Mouse (Mus musculus): ENCODE measurements around the gene Agk. TPM values are rescaled to one million over a fixed set of nuclear protein-coding genes. Genes with fewer than 3 reads are reported as not detected.

Gene Agk
- polyA plus RNA-seq, 1 experiment from 2014 or later: 12.6 TPM

DNA sequence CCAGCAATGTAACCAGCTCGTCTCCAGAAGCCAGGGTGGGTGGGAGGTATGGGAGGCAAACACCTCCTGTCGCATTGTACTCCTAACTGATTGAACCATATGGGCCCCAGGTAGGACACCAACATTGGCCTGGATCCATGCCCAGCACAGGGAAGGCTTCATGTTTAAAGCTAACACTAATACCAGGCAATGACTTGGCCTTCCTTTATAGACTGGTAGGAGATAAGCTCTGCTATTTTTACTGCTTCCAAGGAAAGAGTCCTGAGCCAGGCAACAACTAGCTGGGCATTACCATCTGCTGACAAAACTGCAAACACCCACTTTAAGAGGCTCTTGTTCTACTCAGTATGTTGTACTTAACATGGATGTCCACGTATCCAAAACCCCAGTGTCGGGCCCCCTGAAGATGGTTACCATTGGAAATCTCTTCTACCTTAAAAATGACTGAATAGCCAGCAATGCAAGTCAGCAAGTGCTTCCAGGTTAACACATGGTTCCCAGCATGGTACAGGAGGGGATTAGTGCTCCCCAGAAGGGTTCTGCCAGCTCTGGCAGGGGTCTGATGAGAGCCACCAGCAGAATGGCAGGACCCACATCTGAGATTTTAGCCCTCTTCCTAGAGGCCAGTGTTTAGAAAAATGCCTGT is 78.8 kb downstream of the Agk start:
- ChIA-PET CTCF (interaction anchor here (0.6 to 1.0 kb wide), 2 partner anchors 11 kb away, joined by 3 read pairs; no protein-coding TSS in a partner anchor), POLR2A (no interaction called here)
- in situ Hi-C loops (cut with MboI; ENCODE audit: low pct_unique_long_range_greater_than_20kb): no loop called here
- DNase-seq (ENCODE audit: low read depth, low spot score) (no peak), ATAC-seq (no peak)
- TF ChIP-seq CTCF (IDR thresholded peaks at IDR 0.05): no peak
- no peaks in the 10 kb centered on the region for H3K27me3 ChIP-seq

DNA sequence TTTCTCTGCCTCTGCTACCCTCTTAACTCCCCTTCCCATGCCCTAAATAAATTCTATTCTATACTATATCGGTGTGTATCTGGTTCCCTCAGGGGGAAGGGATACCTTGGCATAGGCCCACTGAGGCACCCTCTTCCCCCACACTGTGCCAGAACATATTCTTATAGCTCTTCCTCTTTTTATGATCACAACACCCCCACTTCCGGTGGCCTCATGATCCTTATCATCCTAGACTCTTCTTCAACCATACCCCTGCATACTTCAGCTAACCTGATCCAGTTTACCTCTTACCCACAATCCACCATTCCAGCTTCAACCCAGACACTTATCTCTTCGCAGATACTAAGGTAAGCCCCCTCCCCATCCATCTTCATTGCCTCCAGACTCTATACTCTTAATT is 86.1 kb downstream of the Agk start:
- no peak for DNase-seq (ENCODE audit: low read depth, low spot score)
- H3K27me3 ChIP-seq: no peaks in the 10 kb centered on the region
- ATAC-seq: no peak
- POLR2A ChIA-PET: no interaction called here
- no peak for TF ChIP-seq CTCF (IDR thresholded peaks at IDR 0.05)
- in situ Hi-C loops (cut with MboI; ENCODE audit: low pct_unique_long_range_greater_than_20kb): no loop called here
- CTCF ChIA-PET: interaction anchor here (1.1 kb wide), 1 partner anchor 12 kb away, joined by 3 read pairs; no protein-coding TSS in a partner anchor

DNA sequence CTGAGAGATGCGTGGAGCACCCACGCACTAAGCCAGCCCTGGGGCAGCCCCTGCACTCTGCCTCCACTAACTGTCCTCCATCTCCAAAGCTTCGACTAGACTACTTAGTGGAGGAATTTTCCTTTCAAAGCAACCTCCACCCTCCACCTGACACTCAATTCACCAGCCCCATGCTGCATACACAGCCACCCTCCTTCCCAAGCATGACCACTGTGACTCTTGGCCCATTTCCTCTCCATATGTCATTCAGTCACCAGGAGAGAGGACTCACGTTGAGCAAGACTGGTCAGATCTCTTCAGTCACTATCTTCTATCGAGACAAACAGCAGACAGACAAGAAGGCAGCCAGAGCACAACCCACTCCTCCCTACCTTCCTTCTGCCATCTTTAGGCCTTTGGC is 88.1 kb downstream of the Agk start:
- DNase-seq (ENCODE audit: low read depth, low spot score) (no peak), ATAC-seq (no peak)
- in situ Hi-C loops (cut with MboI; ENCODE audit: low pct_unique_long_range_greater_than_20kb): no loop called here
- ChIA-PET CTCF (no interaction called here), POLR2A (no interaction called here)
- no peaks in the 10 kb centered on the region for H3K27me3 ChIP-seq
- TF ChIP-seq CTCF (IDR thresholded peaks at IDR 0.05): no peak

DNA sequence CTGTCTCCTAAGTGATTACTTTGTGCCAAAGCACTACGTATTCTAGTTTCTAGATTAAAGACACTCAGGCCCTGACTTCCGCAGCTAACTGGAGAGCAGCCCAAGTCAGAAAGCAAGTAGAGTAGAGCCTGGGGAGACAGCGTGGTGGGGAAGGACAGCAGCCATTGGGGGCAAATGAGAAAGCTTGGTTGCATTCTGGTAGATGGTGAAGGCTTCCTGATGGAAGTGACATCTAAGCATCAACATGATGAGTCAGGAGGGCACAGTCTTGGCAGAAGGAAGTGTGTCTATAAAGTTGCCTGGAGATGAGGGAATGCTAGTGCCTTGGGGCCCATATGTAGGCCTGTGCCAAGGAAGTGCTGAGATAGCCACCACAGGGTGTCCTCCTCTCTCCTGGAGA is 88.6 kb downstream of the Agk start:
- TF ChIP-seq CTCF (IDR thresholded peaks at IDR 0.05): no peak
- DNase-seq (ENCODE audit: low read depth, low spot score): no peak
- ChIA-PET POLR2A (no interaction called here), CTCF (no interaction called here)
- no peaks in the 10 kb centered on the region for H3K27me3 ChIP-seq
- in situ Hi-C loops (cut with MboI; ENCODE audit: low pct_unique_long_range_greater_than_20kb): no loop called here
- no peak for ATAC-seq

DNA sequence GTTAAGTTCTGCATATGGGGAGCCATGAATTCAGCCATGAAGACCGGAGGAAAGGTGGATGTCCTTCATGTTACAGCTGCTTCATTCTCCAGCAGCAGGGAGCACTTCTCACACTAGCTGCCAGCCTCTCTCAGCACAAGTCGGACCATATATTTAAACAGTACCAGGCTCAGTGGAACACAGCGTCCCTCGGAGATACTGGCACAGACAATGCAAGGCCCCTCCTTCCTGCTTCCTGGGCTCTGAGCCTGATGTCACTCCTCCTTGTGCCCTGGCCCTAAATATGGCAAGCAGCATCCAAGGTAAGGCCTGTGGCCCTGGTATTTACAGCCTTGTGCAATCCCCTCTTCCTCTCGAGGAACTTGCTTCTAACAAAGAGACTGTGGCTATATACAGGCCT is 90.8 kb downstream of the Agk start:
- in situ Hi-C loops (cut with MboI; ENCODE audit: low pct_unique_long_range_greater_than_20kb): no loop called here

DNA sequence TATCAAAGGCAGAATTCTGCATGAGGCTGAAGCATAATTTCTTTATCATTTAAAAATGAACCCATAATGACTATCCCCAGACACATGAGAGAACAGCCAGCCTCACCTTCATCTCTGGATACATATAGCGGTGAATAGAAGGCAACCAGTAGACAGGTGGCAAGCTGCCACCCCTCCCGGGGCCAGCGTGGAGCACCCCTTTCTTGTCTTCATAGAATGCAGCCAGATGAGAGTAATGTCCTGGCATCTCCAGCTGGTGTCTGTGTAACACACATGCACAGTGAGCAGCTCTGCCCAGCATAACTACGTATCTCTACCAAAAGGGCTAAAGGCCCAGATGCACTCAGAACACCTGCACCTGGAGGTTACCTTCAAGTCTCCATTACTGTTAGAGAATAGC is 93.4 kb downstream of the Agk start:
- in situ Hi-C loops (cut with MboI; ENCODE audit: low pct_unique_long_range_greater_than_20kb): no loop called here
- no peak for TF ChIP-seq CTCF (IDR thresholded peaks at IDR 0.05)
- ATAC-seq: no peak
- no peak for DNase-seq (ENCODE audit: low read depth, low spot score)
- no peaks in the 10 kb centered on the region for H3K27me3 ChIP-seq
- ChIA-PET CTCF (no interaction called here), POLR2A (no interaction called here)

More for the DNA sequence above, 90.8 kb downstream of the Agk start:
- CTCF ChIA-PET: interaction anchor here (0.9 kb wide), 1 partner anchor 8 kb away, joined by 3 read pairs; no protein-coding TSS in a partner anchor
- no peak for TF ChIP-seq CTCF (IDR thresholded peaks at IDR 0.05)
- DNase-seq (ENCODE audit: low read depth, low spot score) (no peak), ATAC-seq (no peak)
- POLR2A ChIA-PET: no interaction called here
- H3K27me3 ChIP-seq: no peaks in the 10 kb centered on the region

DNA sequence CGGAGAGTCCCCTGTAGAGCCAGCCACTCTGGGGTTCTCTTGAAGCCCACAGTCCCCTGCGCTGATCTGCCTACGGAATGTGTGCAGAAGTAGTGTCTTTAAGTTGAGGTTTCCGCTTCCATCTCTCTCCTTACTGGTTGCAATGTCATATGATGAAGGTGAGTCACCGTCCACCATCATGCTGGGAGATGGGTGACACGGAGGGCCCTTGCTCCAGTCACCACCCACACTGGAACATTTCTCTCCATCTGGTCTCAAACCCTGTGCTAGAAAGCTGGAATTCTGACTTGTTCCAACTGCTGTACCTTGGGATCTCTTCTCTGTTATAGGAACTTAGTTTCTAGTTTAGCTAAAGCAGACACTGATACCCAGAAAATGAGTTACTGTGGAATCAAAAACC is 96.1 kb downstream of the Agk start:
- CTCF ChIA-PET: no interaction called here
- TF ChIP-seq CTCF (IDR thresholded peaks at IDR 0.05): no peak
- POLR2A ChIA-PET: no interaction called here
- no peaks in the 10 kb centered on the region for H3K27me3 ChIP-seq
- DNase-seq (ENCODE audit: low read depth, low spot score) (no peak), ATAC-seq (no peak)
- in situ Hi-C loops (cut with MboI; ENCODE audit: low pct_unique_long_range_greater_than_20kb): no loop called here

DNA sequence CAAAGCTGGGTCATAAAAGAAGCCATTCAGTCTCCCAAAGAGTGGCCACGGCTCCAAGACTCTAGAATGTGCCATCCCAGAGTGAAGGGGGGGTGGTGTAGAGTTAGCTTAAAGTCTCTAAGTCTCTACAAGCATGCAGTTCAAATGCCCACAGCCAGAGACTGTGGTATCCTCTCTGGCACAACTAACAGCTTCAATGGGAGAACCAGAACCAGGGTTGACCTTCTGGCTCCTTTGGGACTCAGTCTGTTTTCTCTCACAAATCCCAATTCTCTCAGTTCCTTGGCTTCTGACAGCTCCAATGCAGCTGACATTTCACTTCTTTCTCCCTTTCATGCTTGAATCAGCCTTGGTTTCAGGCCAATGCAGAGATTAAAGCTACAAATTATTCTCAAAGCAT is 98.0 kb downstream of the Agk start:
- in situ Hi-C loops (cut with MboI; ENCODE audit: low pct_unique_long_range_greater_than_20kb): no loop called here
- no peak for ATAC-seq
- TF ChIP-seq CTCF (IDR thresholded peaks at IDR 0.05): no peak
- H3K27me3 ChIP-seq: peaks cover 6% of the 10 kb centered on the region
- DNase-seq (ENCODE audit: low read depth, low spot score): no peak
- POLR2A ChIA-PET: interaction anchor here (0.7 kb wide), 1 partner anchor 234 kb away, joined by 3 read pairs; no protein-coding TSS in a partner anchor
- CTCF ChIA-PET: interaction anchor here (0.9 to 2.6 kb wide), 9 partner anchors 11 to 267 kb away, joined by 3 to 21 read pairs (median 4); partner anchors contain the start of gene E330009J07Rik

DNA sequence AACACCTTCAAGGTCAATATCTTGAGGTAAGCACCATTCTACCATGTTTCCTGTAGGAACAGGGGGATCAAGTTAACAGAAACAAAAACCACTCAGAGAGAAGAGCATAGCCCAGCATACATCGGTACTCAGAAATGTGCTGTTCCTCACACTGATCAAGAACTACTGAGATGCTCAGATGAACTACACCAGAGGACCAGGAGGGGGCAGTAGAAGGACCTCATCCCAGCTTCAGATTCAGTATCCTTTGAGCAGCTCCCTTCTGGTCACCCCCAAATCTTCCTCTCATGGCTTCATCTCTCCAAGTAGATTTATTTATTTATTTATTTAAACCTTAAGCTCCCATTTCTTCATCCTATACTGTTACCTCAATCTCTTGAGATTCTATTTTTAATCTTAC is 98.8 kb downstream of the Agk start:
- in situ Hi-C loops (cut with MboI; ENCODE audit: low pct_unique_long_range_greater_than_20kb): no loop called here
- ATAC-seq: no peak
- peak; percentile 75 for TF ChIP-seq CTCF (IDR thresholded peaks at IDR 0.05)

DNA sequence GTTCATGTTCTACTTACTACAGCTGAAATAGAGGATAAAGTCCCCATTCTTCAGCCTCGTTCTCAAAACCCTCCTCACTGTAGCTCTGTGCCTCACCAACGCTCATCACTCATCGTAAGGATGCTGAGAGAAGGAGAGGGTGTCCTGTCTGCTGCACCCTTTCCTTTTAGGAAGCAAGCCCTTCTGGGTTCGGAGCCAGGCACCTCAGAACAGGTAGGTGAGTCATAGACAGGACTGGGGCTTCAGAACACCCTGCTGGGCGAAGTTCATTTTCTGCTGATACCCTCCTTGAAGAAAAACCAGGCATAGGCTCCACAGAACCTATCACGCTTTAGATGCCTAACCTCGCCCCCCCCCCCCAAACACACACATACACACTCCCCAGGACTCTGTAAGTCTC is 102.5 kb downstream of the Agk start:
- ChIA-PET CTCF (interaction anchor here (1.0 to 1.4 kb wide), 2 partner anchors 27 to 39 kb away, joined by 3 to 5 read pairs; no protein-coding TSS in a partner anchor), POLR2A (no interaction called here)
- no peak for TF ChIP-seq CTCF (IDR thresholded peaks at IDR 0.05)
- no peak for ATAC-seq
- in situ Hi-C loops (cut with MboI; ENCODE audit: low pct_unique_long_range_greater_than_20kb): no loop called here
- H3K27me3 ChIP-seq: peaks cover 6% of the 10 kb centered on the region
- no peak for DNase-seq (ENCODE audit: low read depth, low spot score)

More for the DNA sequence above, 98.8 kb downstream of the Agk start:
- ChIA-PET CTCF (interaction anchor here (0.9 to 2.6 kb wide), 10 partner anchors 8 to 266 kb away, joined by 3 to 21 read pairs (median 4); partner anchors contain the start of gene E330009J07Rik), POLR2A (no interaction called here)
- no peak for DNase-seq (ENCODE audit: low read depth, low spot score)
- H3K27me3 ChIP-seq: peaks cover 6% of the 10 kb centered on the region

DNA sequence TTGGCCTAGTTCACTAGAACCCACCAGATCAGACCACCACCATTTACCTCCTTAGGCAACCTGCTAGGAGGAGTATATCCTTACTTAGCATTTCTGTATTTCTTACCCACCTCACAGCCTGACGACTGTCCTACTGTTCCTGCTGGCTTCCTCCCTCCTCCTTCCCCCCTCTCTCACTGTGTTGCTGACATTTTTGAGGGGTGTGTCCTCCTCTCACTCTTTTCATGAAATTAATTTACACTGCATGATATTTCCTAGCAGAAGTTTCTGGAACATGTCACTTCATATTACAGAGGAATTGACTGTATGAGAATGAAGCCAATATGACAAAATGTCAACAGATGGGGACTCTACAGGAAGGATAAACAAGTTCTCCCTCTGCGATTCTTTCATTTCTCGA is 103.7 kb downstream of the Agk start:
- H3K27me3 ChIP-seq: peaks cover 6% of the 10 kb centered on the region
- ATAC-seq: no peak
- DNase-seq (ENCODE audit: low read depth, low spot score): no peak
- CTCF ChIA-PET: no interaction called here
- TF ChIP-seq CTCF (IDR thresholded peaks at IDR 0.05): no peak
- POLR2A ChIA-PET: no interaction called here
- in situ Hi-C loops (cut with MboI; ENCODE audit: low pct_unique_long_range_greater_than_20kb): no loop called here

Measured in Patski (cell line).